Mouse (Mus musculus) cortical plate, adult 2 months (tissue): ENCODE results near the gene Apoc2. TPM values are rescaled to one million over a fixed set of nuclear protein-coding genes. Genes with fewer than 3 reads are reported as not detected.

ENCODE experiments used
- H3K27ac ChIP-seq: fragments of 200-500 bp; 2 replicates; pipeline ENCODE4 v1.5.1; 2012; ENCODE audit warnings: low read length, control low read depth, inconsistent platforms; ENCODE audit not compliant: insufficient read depth
- H3K4me1 ChIP-seq: fragments of 200-500 bp; 2 replicates; pipeline ENCODE4 v1.6.1; 2011; ENCODE audit warnings: low read length; ENCODE audit not compliant: control insufficient read depth, insufficient read depth
- H3K4me3 ChIP-seq: fragments of 200-500 bp; 2 replicates; pipeline ENCODE4 v1.5.1; 2011; ENCODE audit warnings: mild to moderate bottlenecking, low read length, control low read depth; ENCODE audit not compliant: insufficient read depth
- CTCF ChIP-seq: fragments of 200-500 bp; IDR thresholded peaks from 2 replicates; pipeline ENCODE4 v1.5.1; 2011; ENCODE audit warnings: mild to moderate bottlenecking, control low read depth, low read length; ENCODE audit not compliant: insufficient read depth; ENCODE audit errors: extremely low read depth
- POLR2A ChIP-seq: fragments of 200-500 bp; IDR thresholded peaks from 2 replicates; pipeline ENCODE4 v1.6.1; 2011; ENCODE audit warnings: mild to moderate bottlenecking, low read length, control low read depth; ENCODE audit not compliant: insufficient read depth; ENCODE audit errors: extremely low read depth
- polyA plus RNA-seq: library from polyadenylated mRNA; depleted of rRNA; stranded (reverse); fragments of >200 nt; gene quantifications from 2 replicates; pipeline ENCODE4 v1.2.3, GENCODE M21; 2012

Apoc2 gene
- polyA plus RNA-seq, 1 experiment: not detected

DNA sequence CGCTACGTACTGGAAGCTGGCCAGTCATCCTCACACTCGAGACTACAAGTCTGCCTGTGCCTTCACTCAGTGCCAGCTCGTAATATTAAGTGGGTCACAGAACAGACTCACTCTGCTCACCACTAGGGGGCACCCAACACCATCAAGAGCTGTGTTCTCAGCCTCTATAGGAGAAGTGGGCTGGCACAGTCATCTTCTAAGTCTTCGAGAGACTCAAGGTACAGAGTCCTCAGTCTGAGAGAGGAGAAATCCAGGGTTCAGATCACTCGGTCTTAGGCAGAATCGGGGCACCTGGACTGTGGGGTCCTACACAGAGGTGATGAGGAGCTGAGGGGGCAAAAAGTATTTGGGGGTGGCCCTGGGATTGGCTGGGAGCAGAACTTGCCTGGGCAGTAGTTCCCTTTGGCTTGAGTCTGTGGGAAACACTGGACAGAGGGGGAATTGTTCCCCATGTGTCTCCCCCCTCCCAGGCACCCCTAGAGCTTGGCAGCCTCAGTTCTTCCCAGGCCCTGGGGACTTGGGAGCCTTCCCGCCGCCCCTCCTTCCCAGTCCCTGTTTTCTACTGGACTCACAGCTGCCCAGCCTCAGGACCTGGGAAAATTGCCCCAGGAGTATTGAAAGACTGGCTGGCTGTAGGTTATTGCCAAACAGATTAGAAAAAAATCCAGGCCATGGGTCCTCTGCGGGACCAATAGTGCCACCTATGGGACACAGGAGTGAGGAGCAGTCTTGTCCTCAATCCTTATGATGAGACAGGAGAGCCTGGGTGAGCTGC, 8.6 kb downstream of the Apoc2 start:
- Histone ChIP-seq H3K4me1 (no peaks in the 10 kb centered on the region; the same call in 1 of the 2 replicates), H3K4me3 (no peak overlapping the region), H3K27ac (peak overlapping the region; percentile 53)
- peak; percentile 97 for TF ChIP-seq CTCF
- TF ChIP-seq POLR2A: no peak

DNA sequence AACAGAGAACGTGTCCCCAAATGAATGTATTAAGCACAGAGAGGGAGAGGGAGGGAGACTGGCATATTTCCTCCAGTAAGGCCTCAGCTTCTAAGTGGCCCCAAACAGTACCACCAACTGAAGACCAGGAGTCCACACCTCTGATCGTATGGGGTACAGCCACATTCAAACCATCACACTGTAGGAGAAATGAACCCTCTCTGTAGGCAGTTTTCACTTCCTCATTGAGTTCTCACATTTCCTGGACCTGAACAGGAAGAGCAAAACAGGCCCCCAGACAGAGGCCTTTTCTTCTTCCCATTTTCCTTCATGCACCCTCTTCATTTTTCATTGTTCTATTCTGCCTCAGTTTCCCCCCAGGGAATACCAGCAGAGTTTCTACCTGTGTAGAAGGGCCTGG, 10.3 kb downstream of the Apoc2 start:
- H3K4me3 ChIP-seq: no peak overlapping the region
- peaks cover 4% of the 10 kb centered on the region; the same call in 1 of the 2 replicates for H3K4me1 ChIP-seq
- TF ChIP-seq POLR2A: no peak
- TF ChIP-seq CTCF: no peak
- no peak overlapping the region for H3K27ac ChIP-seq

DNA sequence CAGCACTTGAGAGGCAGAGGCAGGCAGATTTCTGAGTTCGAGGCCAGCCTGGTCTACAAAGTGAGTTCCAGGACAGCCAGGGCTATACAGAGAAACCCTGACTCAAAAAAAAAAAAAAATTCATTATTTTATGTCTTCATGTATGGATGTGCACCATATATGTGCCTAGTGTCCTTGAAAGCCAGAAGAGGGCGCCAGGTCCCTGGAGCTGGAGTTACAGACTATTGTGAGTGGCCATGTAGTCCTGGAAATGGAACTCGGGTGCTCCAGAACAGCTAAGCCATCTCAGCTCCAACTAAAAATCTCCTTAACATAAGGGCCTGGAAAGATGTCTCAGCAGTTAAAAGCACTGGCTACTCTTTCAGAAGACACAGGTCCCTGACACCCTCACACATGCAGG, 11.0 kb downstream of the Apoc2 start:
- no peak overlapping the region for H3K4me3 ChIP-seq
- TF ChIP-seq POLR2A (no peak), CTCF (no peak)
- H3K4me1 ChIP-seq: peaks cover 4% of the 10 kb centered on the region; the same call in 1 of the 2 replicates
- no peak overlapping the region for H3K27ac ChIP-seq

DNA sequence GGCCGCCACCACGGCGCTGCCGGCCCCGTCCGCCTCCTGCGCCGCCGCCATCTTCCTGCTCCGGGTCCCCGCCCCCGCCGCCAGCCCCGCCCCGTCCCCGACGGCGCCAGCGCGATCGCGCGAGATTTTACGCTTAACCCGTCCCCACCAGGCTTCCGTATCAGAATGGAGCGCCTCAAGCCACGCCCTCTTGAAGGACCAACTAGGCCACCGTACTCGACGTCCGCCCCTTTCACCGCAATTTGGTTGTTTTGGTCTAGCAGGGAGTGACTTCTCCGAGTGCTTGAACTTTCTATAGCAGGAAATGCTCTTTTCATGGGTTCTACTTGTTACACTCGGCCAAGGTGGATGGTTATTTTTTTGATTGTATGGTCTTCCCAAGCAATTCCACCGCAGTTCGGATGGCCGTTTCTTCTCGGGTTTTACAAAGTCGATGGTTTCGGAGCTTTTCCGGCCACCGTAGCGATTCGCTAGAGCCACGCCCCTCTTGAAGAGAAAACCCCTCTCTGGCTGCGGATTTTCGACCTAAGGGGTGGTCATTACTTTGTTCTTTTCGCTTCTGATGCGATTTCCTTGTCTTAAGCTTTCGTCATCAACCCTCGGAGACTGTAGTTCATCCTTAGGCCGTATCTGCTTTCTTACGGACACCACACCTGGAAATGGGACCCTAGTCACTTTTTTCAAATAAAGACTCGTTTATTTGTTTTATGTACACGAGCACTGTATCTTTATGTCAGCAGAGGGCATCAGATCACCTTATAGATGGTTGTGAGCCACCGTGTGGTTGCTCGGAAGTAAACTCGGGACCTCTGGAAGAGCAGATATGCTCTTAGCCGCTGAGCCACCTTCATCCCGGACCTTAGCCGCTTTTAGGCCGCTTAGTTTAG, 12.5 kb downstream of the Apoc2 start, which contains the start of gene Clptm1:
Gene Clptm1, minus strand, starts transcription at position 79 of the 887 bp plus-strand sequence.
- Histone ChIP-seq H3K27ac (peak within 1 kb of the TSS; percentile 81), H3K4me3 (peak within 1 kb of the TSS; percentile 58), H3K4me1 (peaks cover 4% of the 10 kb centered on the region; the same call in 1 of the 2 replicates)
- peak; percentile 31; the same call in 1 of the 2 replicates for TF ChIP-seq POLR2A
- peak; percentile 20; the same call in 1 of the 2 replicates for TF ChIP-seq CTCF

DNA sequence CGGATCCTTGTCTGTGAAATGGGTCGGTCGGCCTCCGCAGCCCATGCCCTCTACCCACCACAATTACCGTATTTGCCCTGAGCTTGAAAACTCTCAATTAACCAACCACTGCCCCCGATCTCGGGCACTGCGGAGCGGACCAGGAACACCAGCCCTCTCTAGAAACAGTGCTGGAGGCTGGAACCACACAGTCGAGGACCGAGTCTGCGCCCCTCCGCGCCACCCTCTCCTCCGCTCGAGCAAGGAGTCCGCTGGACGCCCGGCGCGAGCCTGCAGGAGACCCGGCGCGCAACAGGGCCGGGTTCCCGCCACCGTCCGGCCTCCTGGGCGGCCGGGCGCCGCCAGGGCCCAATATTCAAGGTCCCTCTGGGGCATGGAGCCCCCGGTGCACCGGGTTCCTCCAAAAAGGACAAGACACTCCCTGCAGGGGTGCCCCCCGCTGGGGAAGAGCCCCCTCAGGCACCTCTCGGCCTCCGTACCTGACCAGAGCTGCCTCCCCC, 13.2 kb downstream of the Apoc2 start:
- H3K4me3 ChIP-seq: peak overlapping the region; percentile 58
- no peak for TF ChIP-seq POLR2A
- no peak for TF ChIP-seq CTCF
- no peak overlapping the region for H3K27ac ChIP-seq
- H3K4me1 ChIP-seq: peaks cover 4% of the 10 kb centered on the region; the same call in 1 of the 2 replicates

DNA sequence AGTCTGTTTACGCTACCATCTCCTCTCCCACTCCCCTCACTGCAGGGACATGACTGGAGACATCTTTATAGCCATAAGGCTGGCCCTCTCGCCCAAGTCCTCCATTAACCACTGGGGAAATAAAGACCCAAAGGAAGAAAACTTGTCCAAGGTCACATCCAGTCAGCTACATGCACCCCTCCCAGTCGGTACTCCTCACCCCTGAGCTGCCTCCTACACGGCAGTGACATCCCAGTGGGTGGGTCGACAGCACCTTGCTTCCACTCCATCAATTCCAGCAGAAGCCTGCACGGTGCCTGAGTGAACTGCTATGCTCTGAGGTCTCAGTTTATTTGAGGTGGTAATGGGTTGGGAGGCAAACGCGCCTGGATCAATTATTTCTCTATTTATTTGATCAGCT, 13.8 kb downstream of the Apoc2 start:
- Histone ChIP-seq H3K4me1 (peaks cover 4% of the 10 kb centered on the region; the same call in 1 of the 2 replicates), H3K4me3 (peak overlapping the region; percentile 58), H3K27ac (no peak overlapping the region)
- TF ChIP-seq CTCF (no peak), POLR2A (no peak)

DNA sequence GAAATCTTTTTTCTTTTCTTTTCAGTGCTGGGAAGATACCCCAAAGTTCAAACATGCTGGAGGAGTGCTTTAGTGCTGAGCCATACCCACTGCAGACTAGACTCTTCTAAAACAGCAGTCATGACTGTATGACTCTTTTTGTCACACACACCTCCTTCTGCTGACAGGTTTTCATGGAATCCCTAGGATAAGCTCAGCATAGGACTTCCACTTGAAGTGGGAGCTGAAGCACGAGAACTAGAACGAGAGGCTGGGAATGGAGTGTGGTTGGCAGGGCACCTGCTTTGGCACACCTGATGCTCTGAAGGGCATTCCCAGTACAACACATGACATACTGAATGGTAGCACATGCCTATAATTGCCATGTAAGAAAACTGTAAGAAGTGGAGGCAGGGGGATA, 25.1 kb downstream of the Apoc2 start:
- TF ChIP-seq POLR2A (no peak), CTCF (no peak)
- no peak overlapping the region for H3K4me3 ChIP-seq
- no peaks in the 10 kb centered on the region for H3K4me1 ChIP-seq
- H3K27ac ChIP-seq: no peak overlapping the region

DNA sequence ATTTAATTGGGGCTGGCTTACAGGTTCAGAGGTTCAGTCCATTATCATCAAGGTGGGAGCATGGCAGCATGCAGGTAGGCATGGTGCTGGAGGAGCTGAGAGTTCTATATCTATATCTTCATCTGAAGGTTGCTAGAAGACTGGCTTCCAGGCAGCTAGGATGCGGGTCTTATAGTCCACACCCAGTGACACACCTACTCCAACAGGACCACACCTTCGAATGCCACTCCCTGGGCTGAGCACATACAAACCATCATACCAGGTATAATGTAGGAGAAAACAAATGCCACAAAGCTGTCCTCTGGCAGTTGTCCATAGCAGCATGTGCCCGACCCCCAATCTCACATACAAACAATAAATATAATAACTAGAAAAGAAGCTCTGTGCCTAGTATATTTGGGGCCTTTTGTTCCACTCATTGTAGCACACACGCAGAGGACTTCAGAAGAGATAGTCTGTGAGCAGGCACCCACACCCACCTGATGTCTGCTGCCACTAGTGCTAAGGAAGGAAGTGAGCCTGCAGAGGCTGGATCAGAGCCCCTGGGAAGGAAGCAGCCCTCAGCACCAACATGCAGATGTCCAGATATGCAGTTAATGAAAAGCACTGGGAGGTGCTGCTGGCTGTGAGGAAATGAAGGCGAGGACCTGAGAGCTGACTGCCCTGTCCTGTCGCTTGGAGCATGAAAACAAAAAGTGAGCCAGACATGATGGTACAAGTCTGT, 26.5 kb downstream of the Apoc2 start:
- H3K4me3 ChIP-seq: no peak overlapping the region
- H3K4me1 ChIP-seq: no peaks in the 10 kb centered on the region
- TF ChIP-seq POLR2A (no peak), CTCF (no peak)
- no peak overlapping the region for H3K27ac ChIP-seq

DNA sequence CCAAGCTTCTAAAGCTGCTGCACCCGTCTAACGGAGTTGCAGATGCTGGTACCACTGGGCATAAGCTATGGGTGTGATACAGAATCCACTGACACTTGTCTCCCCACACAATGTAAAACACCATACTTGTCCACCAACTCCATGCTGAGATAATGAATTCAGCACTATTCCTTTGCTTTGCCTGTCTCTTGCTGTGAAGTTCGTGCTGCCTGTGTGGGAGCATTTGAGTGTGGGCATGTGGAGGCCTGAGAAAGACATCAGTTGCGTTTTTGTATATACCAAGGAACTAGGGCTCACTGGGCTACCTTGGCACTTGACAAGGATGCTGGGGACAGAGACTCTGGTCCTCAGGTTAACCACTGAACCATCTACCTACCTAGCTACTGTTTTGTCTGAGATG, 36.5 kb downstream of the Apoc2 start:
- H3K4me3 ChIP-seq: no peak overlapping the region
- no peak for TF ChIP-seq POLR2A
- TF ChIP-seq CTCF: no peak
- no peak overlapping the region for H3K27ac ChIP-seq
- no peaks in the 10 kb centered on the region; the same call in 1 of the 2 replicates for H3K4me1 ChIP-seq
